Mouse (Mus musculus): ENCODE measurements at regions not wholly inside any gene's neighbourhood (a gene's known extent, or its start where the extent isn't known, plus 50 kb on each side); places are given as distances from the start of the nearest gene placed in this dataset.

DNA sequence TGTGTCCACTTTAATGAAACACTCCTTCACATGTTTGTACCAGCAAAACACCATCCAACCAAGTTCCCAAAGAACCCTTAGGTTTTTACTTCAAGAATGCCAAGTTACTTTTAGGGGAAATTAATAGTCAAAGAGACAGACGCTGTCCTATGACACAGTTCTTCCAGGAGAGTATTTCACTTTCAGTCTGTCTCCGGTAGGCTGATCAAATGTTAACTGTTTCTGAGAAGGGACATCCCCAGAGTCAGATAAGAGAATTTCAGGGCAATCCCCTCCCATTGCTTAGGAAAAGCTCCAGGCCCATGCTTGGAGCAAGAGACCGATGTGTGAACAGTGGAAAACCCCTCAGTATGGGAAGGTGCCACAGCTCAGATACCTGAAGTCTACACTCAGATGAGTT, 112.1 kb downstream of the Sp3 start:
- Histone ChIP-seq H3K4me3 (ENCODE audit: low read length) (no peak overlapping the region), H3K27ac (ENCODE audit: low read length) (no peak overlapping the region), H3K9me3 (replicated peaks; ENCODE audit: control insufficient read depth, low read length) (no peaks in the 10 kb centered on the region), H3K27me3 (ENCODE audit: control insufficient read depth, insufficient read depth, low read length) (no peaks in the 10 kb centered on the region), H3K4me1 (ENCODE audit: control insufficient read depth, insufficient read depth, low read length) (no peaks in the 10 kb centered on the region), H3K9ac (ENCODE audit: low read length) (no peak overlapping the region), H3K4me2 (ENCODE audit: low read depth, low read length) (no peak overlapping the region), H3K36me3 (ENCODE audit: control insufficient read depth, insufficient read depth) (no peaks in the 10 kb centered on the region)
- 83% methylated on average over 3 of the region's 3 CpGs for WGBS
- no peak for ATAC-seq (replicated peaks; ENCODE audit: extremely low read depth, insufficient read depth, low FRiP score)

DNA sequence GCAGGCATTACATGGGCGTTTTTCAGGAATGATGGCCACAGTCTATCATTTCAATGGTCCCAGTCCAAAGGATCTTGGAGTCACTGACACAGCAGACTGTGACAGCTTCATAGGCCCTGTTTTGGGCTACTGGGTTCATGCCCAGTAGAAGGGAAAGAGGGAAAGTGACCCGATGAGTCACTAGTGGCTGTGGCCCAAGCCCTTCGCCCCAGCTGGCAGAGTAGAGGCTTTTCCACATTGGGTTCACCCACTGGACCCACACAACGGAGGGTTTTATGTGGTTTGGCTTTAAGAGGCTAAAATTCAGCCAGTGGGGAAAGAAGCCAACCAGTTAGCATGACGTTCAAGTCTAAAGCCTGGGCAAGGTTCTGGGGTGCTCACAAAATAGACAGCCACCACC, 108.4 kb downstream of the Sp3 start:
- ATAC-seq (replicated peaks; ENCODE audit: extremely low read depth, insufficient read depth, low FRiP score), result no peak
- Histone ChIP-seq H3K36me3 (ENCODE audit: control insufficient read depth, insufficient read depth) (no peaks in the 10 kb centered on the region), H3K9ac (ENCODE audit: low read length) (no peak overlapping the region), H3K4me2 (ENCODE audit: low read depth, low read length) (no peak overlapping the region), H3K27me3 (ENCODE audit: control insufficient read depth, insufficient read depth, low read length) (no peaks in the 10 kb centered on the region), H3K27ac (ENCODE audit: low read length) (no peak overlapping the region), H3K9me3 (replicated peaks; ENCODE audit: control insufficient read depth, low read length) (no peaks in the 10 kb centered on the region), H3K4me1 (ENCODE audit: control insufficient read depth, insufficient read depth, low read length) (no peaks in the 10 kb centered on the region), H3K4me3 (ENCODE audit: low read length) (no peak overlapping the region)
- 76% methylated on average over 5 of the region's 5 CpGs for WGBS

DNA sequence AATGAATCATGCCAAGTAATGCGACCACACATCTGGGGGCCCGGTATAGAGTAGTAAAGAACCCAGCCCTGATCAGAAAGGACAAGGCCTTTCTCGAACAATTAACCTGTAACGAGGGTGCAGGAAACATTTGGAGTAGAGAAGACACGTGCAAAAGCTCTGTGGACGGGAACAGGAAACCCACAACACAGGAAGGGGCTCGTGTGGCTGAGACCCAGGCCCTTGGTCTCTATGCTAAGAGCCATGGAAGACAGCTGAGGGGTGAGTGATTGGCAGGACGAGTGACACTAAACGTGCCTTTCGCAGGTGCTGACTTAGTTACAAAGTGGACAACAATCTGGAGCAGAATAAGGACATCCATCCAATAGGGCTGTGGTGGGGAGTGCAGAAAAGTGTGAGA, 106.3 kb downstream of the Sp3 start:
- H3K4me1 ChIP-seq (ENCODE audit: control insufficient read depth, insufficient read depth, low read length), result no peaks in the 10 kb centered on the region
- H3K9ac ChIP-seq (ENCODE audit: low read length), result no peak overlapping the region
- no peaks in the 10 kb centered on the region for H3K36me3 ChIP-seq (ENCODE audit: control insufficient read depth, insufficient read depth)
- no peak overlapping the region for H3K4me2 ChIP-seq (ENCODE audit: low read depth, low read length)
- no peaks in the 10 kb centered on the region for H3K9me3 ChIP-seq (replicated peaks; ENCODE audit: control insufficient read depth, low read length)
- H3K4me3 ChIP-seq (ENCODE audit: low read length), result no peak overlapping the region
- H3K27ac ChIP-seq (ENCODE audit: low read length), result no peak overlapping the region
- H3K27me3 ChIP-seq (ENCODE audit: control insufficient read depth, insufficient read depth, low read length), result no peaks in the 10 kb centered on the region
- 65% methylated on average over 10 of the region's 10 CpGs for WGBS
- ATAC-seq (replicated peaks; ENCODE audit: extremely low read depth, insufficient read depth, low FRiP score), result no peak

DNA sequence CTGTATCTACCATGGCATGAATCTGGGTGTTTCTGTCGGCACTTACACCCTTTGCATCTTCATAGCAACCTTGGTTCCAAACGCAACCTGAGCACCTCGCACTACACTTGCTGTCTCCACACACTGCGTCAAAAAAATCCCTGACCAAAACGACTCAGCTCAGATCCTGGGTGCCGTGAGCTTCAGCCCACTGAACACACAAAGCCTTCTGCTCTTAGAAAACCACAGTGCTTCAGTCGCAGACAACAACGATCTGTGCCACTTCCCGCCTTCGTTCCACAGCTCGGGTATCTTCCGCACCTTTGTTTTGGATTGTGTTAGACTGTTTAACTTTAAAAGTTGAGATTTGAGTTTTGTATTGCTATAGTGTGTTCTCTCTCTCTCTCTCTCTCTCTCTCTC, 105.7 kb downstream of the Sp3 start:
- Histone ChIP-seq H3K4me3 (ENCODE audit: low read length) (no peak overlapping the region), H3K9ac (ENCODE audit: low read length) (no peak overlapping the region), H3K27me3 (ENCODE audit: control insufficient read depth, insufficient read depth, low read length) (no peaks in the 10 kb centered on the region), H3K9me3 (replicated peaks; ENCODE audit: control insufficient read depth, low read length) (no peaks in the 10 kb centered on the region), H3K27ac (ENCODE audit: low read length) (no peak overlapping the region), H3K36me3 (ENCODE audit: control insufficient read depth, insufficient read depth) (no peaks in the 10 kb centered on the region), H3K4me1 (ENCODE audit: control insufficient read depth, insufficient read depth, low read length) (no peaks in the 10 kb centered on the region), H3K4me2 (ENCODE audit: low read depth, low read length) (no peak overlapping the region)
- WGBS, result 70% methylated on average over 12 of the region's 12 CpGs
- ATAC-seq (replicated peaks; ENCODE audit: extremely low read depth, insufficient read depth, low FRiP score), result no peak

DNA sequence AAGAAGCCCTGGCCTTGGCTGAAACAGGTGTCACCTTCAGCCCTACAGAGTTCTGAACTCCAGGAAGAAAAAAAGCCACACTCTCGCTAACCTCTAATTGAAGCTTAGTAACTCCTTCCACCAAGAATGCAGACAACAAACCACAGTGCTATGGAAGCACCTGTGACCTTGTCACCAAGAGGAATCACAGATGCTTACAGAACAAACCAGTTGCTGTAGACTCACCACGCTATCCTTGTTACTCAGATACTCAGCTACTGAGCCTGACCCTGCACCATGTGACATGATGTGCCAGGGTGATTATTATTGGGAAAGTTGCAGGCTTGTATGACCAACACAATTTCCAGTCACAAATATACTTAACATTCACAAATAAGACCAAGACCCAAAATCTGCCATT, 104.6 kb downstream of the Sp3 start:
- H3K9me3 ChIP-seq (replicated peaks; ENCODE audit: control insufficient read depth, low read length), result no peaks in the 10 kb centered on the region
- WGBS, result 47% methylated on average over 2 of the region's 2 CpGs
- H3K27ac ChIP-seq (ENCODE audit: low read length), result no peak overlapping the region
- H3K9ac ChIP-seq (ENCODE audit: low read length), result no peak overlapping the region
- H3K4me1 ChIP-seq (ENCODE audit: control insufficient read depth, insufficient read depth, low read length), result no peaks in the 10 kb centered on the region
- ATAC-seq (replicated peaks; ENCODE audit: extremely low read depth, insufficient read depth, low FRiP score), result no peak
- no peaks in the 10 kb centered on the region for H3K27me3 ChIP-seq (ENCODE audit: control insufficient read depth, insufficient read depth, low read length)
- no peaks in the 10 kb centered on the region for H3K36me3 ChIP-seq (ENCODE audit: control insufficient read depth, insufficient read depth)
- no peak overlapping the region for H3K4me2 ChIP-seq (ENCODE audit: low read depth, low read length)
- no peak overlapping the region for H3K4me3 ChIP-seq (ENCODE audit: low read length)

DNA sequence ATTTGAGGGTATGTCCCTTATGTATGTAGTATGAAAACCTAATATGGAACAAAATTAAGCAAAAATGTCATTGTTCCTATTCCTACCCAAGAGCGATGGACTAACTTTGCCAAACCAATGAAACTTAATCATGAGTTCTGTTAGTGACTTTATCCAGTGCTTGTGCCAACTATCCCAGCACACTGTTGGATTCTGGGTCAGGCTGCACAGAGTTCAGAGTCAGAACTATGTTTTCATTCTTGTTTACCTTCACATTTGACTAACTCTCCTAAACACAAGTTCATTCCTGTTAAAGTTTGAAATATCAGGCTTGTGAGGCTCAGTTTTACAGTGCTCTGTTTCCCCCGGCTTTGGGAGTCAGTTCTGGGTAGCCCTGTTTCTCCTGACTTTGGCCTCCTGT, 100.2 kb downstream of the Sp3 start:
- 94% methylated on average over 2 of the region's 2 CpGs for WGBS
- H3K4me2 ChIP-seq (ENCODE audit: low read depth, low read length), result no peak overlapping the region
- ATAC-seq (replicated peaks; ENCODE audit: extremely low read depth, insufficient read depth, low FRiP score), result no peak

DNA sequence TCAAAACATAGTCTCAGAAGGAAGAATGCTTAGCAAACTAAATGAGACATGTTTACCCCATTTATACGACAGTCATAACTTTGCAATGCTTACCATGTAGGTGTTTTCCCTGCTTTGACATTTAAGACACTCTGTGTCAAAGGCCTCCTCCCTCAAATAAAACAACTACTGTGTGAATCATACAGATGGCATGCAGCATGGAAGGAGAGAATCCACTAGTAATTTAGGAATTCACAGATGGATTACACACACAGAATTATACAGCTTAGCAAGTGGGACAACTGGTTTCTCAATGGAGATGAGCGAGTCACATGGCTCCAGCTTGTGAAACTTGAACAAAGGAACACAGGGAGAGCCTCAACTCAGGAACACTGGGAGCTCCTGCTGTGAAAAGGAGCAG, 98.7 kb downstream of the Sp3 start:
- H3K4me3 ChIP-seq (ENCODE audit: low read length), result no peak overlapping the region
- no peaks in the 10 kb centered on the region for H3K4me1 ChIP-seq (ENCODE audit: control insufficient read depth, insufficient read depth, low read length)
- ATAC-seq (replicated peaks; ENCODE audit: extremely low read depth, insufficient read depth, low FRiP score), result no peak
- H3K27ac ChIP-seq (ENCODE audit: low read length), result no peak overlapping the region
- WGBS, result 81% methylated on average over 2 of the region's 2 CpGs
- no peaks in the 10 kb centered on the region for H3K9me3 ChIP-seq (replicated peaks; ENCODE audit: control insufficient read depth, low read length)
- H3K27me3 ChIP-seq (ENCODE audit: control insufficient read depth, insufficient read depth, low read length), result no peaks in the 10 kb centered on the region
- no peak overlapping the region for H3K9ac ChIP-seq (ENCODE audit: low read length)
- H3K4me2 ChIP-seq (ENCODE audit: low read depth, low read length), result no peak overlapping the region
- no peaks in the 10 kb centered on the region for H3K36me3 ChIP-seq (ENCODE audit: control insufficient read depth, insufficient read depth)

More for the DNA sequence above, 100.2 kb downstream of the Sp3 start:
- no peaks in the 10 kb centered on the region for H3K4me1 ChIP-seq (ENCODE audit: control insufficient read depth, insufficient read depth, low read length)
- no peak overlapping the region for H3K27ac ChIP-seq (ENCODE audit: low read length)
- H3K36me3 ChIP-seq (ENCODE audit: control insufficient read depth, insufficient read depth), result no peaks in the 10 kb centered on the region
- no peak overlapping the region for H3K9ac ChIP-seq (ENCODE audit: low read length)
- no peak overlapping the region for H3K4me3 ChIP-seq (ENCODE audit: low read length)
- H3K9me3 ChIP-seq (replicated peaks; ENCODE audit: control insufficient read depth, low read length), result no peaks in the 10 kb centered on the region
- no peaks in the 10 kb centered on the region for H3K27me3 ChIP-seq (ENCODE audit: control insufficient read depth, insufficient read depth, low read length)

DNA sequence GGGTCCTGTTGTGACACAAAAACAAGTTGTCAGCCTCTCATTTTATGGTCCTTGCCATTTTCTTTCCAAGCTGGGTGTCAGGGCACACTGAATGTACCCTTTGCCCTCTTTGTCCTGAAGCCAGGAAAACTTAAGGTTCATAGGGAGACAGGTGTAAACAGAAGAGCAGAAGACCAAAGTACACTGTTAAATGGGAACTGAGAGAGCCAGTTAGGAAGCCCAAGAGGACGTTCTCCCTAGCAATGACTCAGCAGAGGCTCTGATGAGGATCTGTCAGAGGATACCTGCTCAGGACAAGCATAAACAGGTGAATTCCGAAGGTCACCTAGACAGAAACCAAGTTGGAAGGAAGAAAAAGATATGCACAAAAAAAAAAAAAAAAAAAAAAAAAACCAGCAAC, 94.0 kb downstream of the Sp3 start:
- Histone ChIP-seq H3K27ac (ENCODE audit: low read length) (no peak overlapping the region), H3K4me2 (ENCODE audit: low read depth, low read length) (no peak overlapping the region), H3K4me1 (ENCODE audit: control insufficient read depth, insufficient read depth, low read length) (no peaks in the 10 kb centered on the region), H3K36me3 (ENCODE audit: control insufficient read depth, insufficient read depth) (no peaks in the 10 kb centered on the region), H3K9ac (ENCODE audit: low read length) (no peak overlapping the region), H3K4me3 (ENCODE audit: low read length) (no peak overlapping the region), H3K27me3 (ENCODE audit: control insufficient read depth, insufficient read depth, low read length) (no peaks in the 10 kb centered on the region), H3K9me3 (replicated peaks; ENCODE audit: control insufficient read depth, low read length) (no peaks in the 10 kb centered on the region)
- no peak for ATAC-seq (replicated peaks; ENCODE audit: extremely low read depth, insufficient read depth, low FRiP score)
- WGBS, result 78% methylated on average over 2 of the region's 2 CpGs

Measured in heart, embryonic 16.5 days (tissue).